Mouse (Mus musculus): ENCODE measurements at regions not wholly inside any gene's neighbourhood (a gene's known extent, or its start where the extent isn't known, plus 50 kb on each side); places are given as distances from the start of the nearest gene placed in this dataset.

GRCm38 (mm10) chr11:104065181-104065580 lies 67.5 kb upstream of the Crhr1 start:
- no peaks in the 10 kb centered on the region for H3K36me3 ChIP-seq (ENCODE audit: control insufficient read depth, insufficient read depth, low read length)
- ATAC-seq (ENCODE audit: insufficient read depth, low FRiP score, low TSS enrichment) = no peak
- no peaks in the 10 kb centered on the region for H3K27me3 ChIP-seq (ENCODE audit: control insufficient read depth, insufficient read depth, low read length)
- no peaks in the 10 kb centered on the region for H3K4me1 ChIP-seq (ENCODE audit: control insufficient read depth, insufficient read depth, low read length)
- H3K9ac ChIP-seq (ENCODE audit: low read length) = no peak overlapping the region
- H3K4me2 ChIP-seq (ENCODE audit: low read depth) = no peak overlapping the region
- WGBS = 77% methylated on average over 5 of the region's 5 CpGs
- no peak overlapping the region for H3K4me3 ChIP-seq (ENCODE audit: low read depth, low read length)
- H3K27ac ChIP-seq (ENCODE audit: low read depth, low read length) = no peak overlapping the region
- H3K9me3 ChIP-seq (ENCODE audit: control insufficient read depth, low read length) = no peaks in the 10 kb centered on the region
- DNase-seq (ENCODE audit: low spot score) = no peak

GRCm38 (mm10) chr11:104072591-104073183 lies 60.0 kb upstream of the Crhr1 start:
- H3K4me2 ChIP-seq (ENCODE audit: low read depth) = no peak overlapping the region
- ATAC-seq (ENCODE audit: insufficient read depth, low FRiP score, low TSS enrichment) (no peak), DNase-seq (ENCODE audit: low spot score) (no peak)
- 94% methylated on average over 38 of the region's 38 CpGs for WGBS
- no peaks in the 10 kb centered on the region for H3K9me3 ChIP-seq (ENCODE audit: control insufficient read depth, low read length)
- H3K4me1 ChIP-seq (ENCODE audit: control insufficient read depth, insufficient read depth, low read length) = no peaks in the 10 kb centered on the region
- no peaks in the 10 kb centered on the region for H3K27me3 ChIP-seq (ENCODE audit: control insufficient read depth, insufficient read depth, low read length)
- H3K27ac ChIP-seq (ENCODE audit: low read depth, low read length) = no peak overlapping the region
- no peak overlapping the region for H3K4me3 ChIP-seq (ENCODE audit: low read depth, low read length)
- H3K9ac ChIP-seq (ENCODE audit: low read length) = no peak overlapping the region
- H3K36me3 ChIP-seq (ENCODE audit: control insufficient read depth, insufficient read depth, low read length) = no peaks in the 10 kb centered on the region

DNA sequence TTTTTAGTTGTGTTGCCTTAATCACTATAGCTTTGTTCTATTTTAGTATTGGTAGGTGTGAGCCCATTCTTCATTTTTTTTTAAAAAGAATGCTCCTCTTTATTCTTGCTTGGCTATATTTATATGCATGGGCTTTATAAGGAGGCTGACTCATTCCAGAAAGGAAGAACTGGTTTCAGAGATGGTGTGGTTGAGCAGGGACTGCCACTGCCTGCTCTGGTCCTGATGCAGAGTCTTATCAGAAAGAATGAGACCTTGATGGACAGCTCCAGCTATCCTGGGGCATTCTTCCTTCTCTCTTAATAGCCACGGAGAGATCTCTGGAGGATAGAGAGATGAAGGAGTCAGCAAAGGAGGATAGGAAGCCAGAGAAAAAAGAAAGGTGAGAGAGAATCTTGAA lies 57.9 kb upstream of the Crhr1 start:
- H3K9me3 ChIP-seq (ENCODE audit: control insufficient read depth, low read length) = no peaks in the 10 kb centered on the region
- H3K4me3 ChIP-seq (ENCODE audit: low read depth, low read length) = no peak overlapping the region
- H3K27ac ChIP-seq (ENCODE audit: low read depth, low read length) = no peak overlapping the region
- DNase-seq (ENCODE audit: low spot score) (no peak), ATAC-seq (ENCODE audit: insufficient read depth, low FRiP score, low TSS enrichment) (no peak)
- WGBS = 72% methylated on average over 1 of the region's 1 CpGs
- H3K4me2 ChIP-seq (ENCODE audit: low read depth) = no peak overlapping the region
- no peaks in the 10 kb centered on the region for H3K27me3 ChIP-seq (ENCODE audit: control insufficient read depth, insufficient read depth, low read length)
- no peaks in the 10 kb centered on the region for H3K36me3 ChIP-seq (ENCODE audit: control insufficient read depth, insufficient read depth, low read length)
- no peak overlapping the region for H3K9ac ChIP-seq (ENCODE audit: low read length)
- no peaks in the 10 kb centered on the region for H3K4me1 ChIP-seq (ENCODE audit: control insufficient read depth, insufficient read depth, low read length)

GRCm38 (mm10) chr11:104075394-104075793 lies 57.3 kb upstream of the Crhr1 start:
- Histone ChIP-seq H3K9ac (ENCODE audit: low read length) (no peak overlapping the region), H3K4me2 (ENCODE audit: low read depth) (no peak overlapping the region), H3K4me1 (ENCODE audit: control insufficient read depth, insufficient read depth, low read length) (no peaks in the 10 kb centered on the region), H3K9me3 (ENCODE audit: control insufficient read depth, low read length) (no peaks in the 10 kb centered on the region), H3K27me3 (ENCODE audit: control insufficient read depth, insufficient read depth, low read length) (no peaks in the 10 kb centered on the region), H3K36me3 (ENCODE audit: control insufficient read depth, insufficient read depth, low read length) (no peaks in the 10 kb centered on the region), H3K4me3 (ENCODE audit: low read depth, low read length) (no peak overlapping the region), H3K27ac (ENCODE audit: low read depth, low read length) (no peak overlapping the region)
- no peak for ATAC-seq (ENCODE audit: insufficient read depth, low FRiP score, low TSS enrichment)
- DNase-seq (ENCODE audit: low spot score) = no peak
- 66% methylated on average over 10 of the region's 10 CpGs for WGBS

- H3K27ac ChIP-seq (ENCODE audit: low read depth, low read length) = no peak overlapping the region
- no peaks in the 10 kb centered on the region for H3K9me3 ChIP-seq (ENCODE audit: control insufficient read depth, low read length)
- no peaks in the 10 kb centered on the region for H3K36me3 ChIP-seq (ENCODE audit: control insufficient read depth, insufficient read depth, low read length)
- ATAC-seq (ENCODE audit: insufficient read depth, low FRiP score, low TSS enrichment) = no peak
- no peaks in the 10 kb centered on the region for H3K27me3 ChIP-seq (ENCODE audit: control insufficient read depth, insufficient read depth, low read length)
- 84% methylated on average over 3 of the region's 3 CpGs for WGBS
- no peak overlapping the region for H3K4me2 ChIP-seq (ENCODE audit: low read depth)
- DNase-seq (ENCODE audit: low spot score) = no peak
- H3K9ac ChIP-seq (ENCODE audit: low read length) = no peak overlapping the region
- no peak overlapping the region for H3K4me3 ChIP-seq (ENCODE audit: low read depth, low read length)
- H3K4me1 ChIP-seq (ENCODE audit: control insufficient read depth, insufficient read depth, low read length) = no peaks in the 10 kb centered on the region
Measured at GRCm38 (mm10) chr11:104082083-104082482, 50.6 kb upstream of the Crhr1 start.
